Mouse (Mus musculus): ENCODE results near the gene Zfp334. TPM values are rescaled to one million over a fixed set of nuclear protein-coding genes. Genes with fewer than 3 reads are reported as not detected.

Gene Zfp334
- polyA plus RNA-seq, 1 experiment, result 0.35 TPM

DNA sequence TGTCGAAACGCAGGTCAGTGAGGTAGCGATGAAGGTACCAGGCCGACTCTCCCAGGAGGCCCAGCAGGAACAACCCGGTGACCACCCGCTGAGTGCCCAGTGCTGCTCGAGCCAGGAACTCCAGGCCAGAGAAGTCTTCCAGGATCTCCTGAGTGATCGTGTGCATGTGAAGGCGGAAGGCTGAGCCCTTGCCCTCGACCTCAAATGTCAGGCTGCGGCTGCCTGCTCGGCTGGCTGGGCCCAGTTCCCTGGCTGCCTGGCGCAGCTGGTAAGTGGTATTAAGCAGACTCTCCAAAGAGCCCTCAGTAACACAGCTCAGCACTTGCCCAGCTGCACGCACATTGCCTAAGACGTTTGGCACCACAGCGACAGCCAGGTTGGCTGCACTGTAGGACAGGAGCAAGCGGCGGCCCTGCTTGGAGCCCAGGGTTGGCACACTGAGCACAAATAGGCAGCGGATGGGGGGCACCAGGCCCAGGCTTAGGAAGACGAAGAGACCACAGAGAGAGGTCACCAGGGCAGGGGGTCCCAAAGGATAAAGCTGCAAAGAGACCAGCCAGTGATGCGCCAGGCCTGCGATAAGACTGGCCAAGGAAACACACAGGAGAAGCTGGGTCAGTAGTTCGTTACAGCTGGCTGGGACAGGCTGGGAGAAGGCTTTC lies 9.6 kb upstream of the Zfp334 start:
- H3K4me3 ChIP-seq (ENCODE audit: low read depth, low read length), result no peak overlapping the region
- no peaks in the 10 kb centered on the region for H3K36me3 ChIP-seq (ENCODE audit: control insufficient read depth, insufficient read depth, low read length)
- WGBS, result 81% methylated on average over 23 of the region's 23 CpGs
- no peaks in the 10 kb centered on the region for H3K27me3 ChIP-seq (ENCODE audit: control insufficient read depth, insufficient read depth, low read length)
- no peaks in the 10 kb centered on the region; the same call in 1 of the 2 replicates for H3K4me1 ChIP-seq (ENCODE audit: control insufficient read depth, insufficient read depth, insufficient read length, low read length)
- TF ChIP-seq CTCF (IDR thresholded peaks at IDR 0.05; ENCODE audit: extremely low read depth, insufficient read length, insufficient replicate concordance, low read depth, low read length), result no peak
- no peak for TF ChIP-seq POLR2A (IDR thresholded peaks at IDR 0.05; ENCODE audit: low read depth, low read length)
- no peak overlapping the region for H3K27ac ChIP-seq (ENCODE audit: insufficient read depth, low read depth, low read length)

DNA sequence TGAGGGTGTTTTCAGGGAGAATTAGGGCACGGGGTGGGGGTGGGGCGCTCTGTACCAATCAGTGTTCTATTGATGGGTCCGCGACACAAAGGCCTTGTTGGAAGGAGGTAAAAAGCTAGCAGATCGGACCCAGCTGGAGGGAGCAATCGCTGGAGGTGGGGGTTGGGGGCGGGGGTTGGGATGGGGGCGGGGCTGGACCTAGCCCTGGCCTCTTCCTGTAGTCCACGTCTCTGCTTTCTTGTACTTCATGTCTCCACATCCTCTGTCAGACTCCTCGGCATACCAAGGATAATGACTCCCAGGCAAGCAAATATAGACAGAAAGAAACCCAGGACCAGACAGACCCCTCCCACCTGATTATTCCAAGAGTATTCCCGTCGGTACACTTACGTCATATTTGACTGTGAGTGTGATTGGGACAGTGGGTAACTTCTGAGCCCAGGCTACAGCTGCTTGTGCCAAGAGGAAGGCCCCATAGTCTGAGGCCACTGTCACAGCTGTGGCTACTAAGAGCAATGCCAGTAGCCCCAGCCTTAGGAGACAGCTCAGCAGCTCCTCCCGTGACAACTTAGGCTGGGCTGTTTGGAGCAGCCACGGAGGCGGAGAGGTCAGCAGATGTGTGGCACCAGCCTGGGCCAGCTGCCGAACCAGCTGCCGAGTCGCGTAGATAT lies 8.9 kb upstream of the Zfp334 start:
- H3K27me3 ChIP-seq (ENCODE audit: control insufficient read depth, insufficient read depth, low read length), result no peaks in the 10 kb centered on the region
- 57% methylated on average over 20 of the region's 20 CpGs for WGBS
- no peak for TF ChIP-seq CTCF (IDR thresholded peaks at IDR 0.05; ENCODE audit: extremely low read depth, insufficient read length, insufficient replicate concordance, low read depth, low read length)
- no peak for TF ChIP-seq POLR2A (IDR thresholded peaks at IDR 0.05; ENCODE audit: low read depth, low read length)
- no peaks in the 10 kb centered on the region; the same call in 1 of the 2 replicates for H3K4me1 ChIP-seq (ENCODE audit: control insufficient read depth, insufficient read depth, insufficient read length, low read length)
- no peaks in the 10 kb centered on the region for H3K36me3 ChIP-seq (ENCODE audit: control insufficient read depth, insufficient read depth, low read length)
- no peak overlapping the region for H3K4me3 ChIP-seq (ENCODE audit: low read depth, low read length)
- no peak overlapping the region for H3K27ac ChIP-seq (ENCODE audit: insufficient read depth, low read depth, low read length)

DNA sequence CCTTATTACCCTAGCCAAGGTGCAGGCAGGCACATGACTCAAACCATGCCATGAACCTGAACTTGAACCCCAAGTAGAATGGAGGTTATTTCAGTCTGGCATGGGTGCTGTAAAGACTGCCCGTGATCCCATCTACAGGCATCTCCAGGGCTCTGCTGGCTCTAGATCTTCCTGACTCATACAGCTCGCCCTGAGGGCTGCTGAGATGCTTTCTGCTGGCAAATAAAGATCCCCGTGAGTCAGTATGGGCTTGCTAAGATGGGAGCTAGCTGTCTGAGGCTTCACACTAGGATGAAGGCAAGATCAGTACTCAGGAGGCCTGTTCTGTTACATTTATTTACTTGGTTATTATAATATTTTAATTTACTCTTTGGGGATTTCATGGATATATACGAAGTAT lies 4.1 kb upstream of the Zfp334 start:
- H3K36me3 ChIP-seq (ENCODE audit: control insufficient read depth, insufficient read depth, low read length), result no peaks in the 10 kb centered on the region
- WGBS, result 80% methylated on average over 4 of the region's 4 CpGs

DNA sequence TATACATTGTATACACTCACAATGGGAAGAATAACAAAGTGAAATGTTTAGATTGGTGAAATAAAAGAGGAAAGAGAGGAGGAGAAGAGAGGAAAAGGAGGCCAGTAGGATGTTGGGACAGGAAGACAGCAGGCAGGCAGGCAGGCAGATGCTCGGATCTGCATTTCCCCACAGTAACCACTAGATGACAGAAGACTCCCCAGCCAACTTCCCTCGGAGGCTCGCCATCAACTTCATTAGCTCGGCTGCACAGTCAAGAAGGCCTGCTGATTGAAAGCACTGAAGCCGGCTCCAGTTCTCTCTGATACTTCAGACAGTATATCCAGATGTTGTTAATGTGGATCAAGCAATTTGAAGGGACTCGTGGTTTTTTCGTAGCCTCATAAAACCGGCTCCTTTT lies 3.5 kb upstream of the Zfp334 start:
- Histone ChIP-seq H3K4me3 (ENCODE audit: low read depth, low read length) (no peak overlapping the region), H3K27ac (ENCODE audit: insufficient read depth, low read depth, low read length) (no peak overlapping the region), H3K36me3 (ENCODE audit: control insufficient read depth, insufficient read depth, low read length) (no peaks in the 10 kb centered on the region), H3K4me1 (ENCODE audit: control insufficient read depth, insufficient read depth, insufficient read length, low read length) (no peaks in the 10 kb centered on the region), H3K27me3 (ENCODE audit: control insufficient read depth, insufficient read depth, low read length) (no peaks in the 10 kb centered on the region)
- no peak for TF ChIP-seq POLR2A (IDR thresholded peaks at IDR 0.05; ENCODE audit: low read depth, low read length)
- peak; percentile 65 for TF ChIP-seq CTCF (IDR thresholded peaks at IDR 0.05; ENCODE audit: extremely low read depth, insufficient read length, insufficient replicate concordance, low read depth, low read length)
- 12% methylated on average over 8 of the region's 8 CpGs for WGBS

More for the DNA sequence above, 4.1 kb upstream of the Zfp334 start:
- TF ChIP-seq POLR2A (IDR thresholded peaks at IDR 0.05; ENCODE audit: low read depth, low read length) (no peak), CTCF (IDR thresholded peaks at IDR 0.05; ENCODE audit: extremely low read depth, insufficient read length, insufficient replicate concordance, low read depth, low read length) (no peak)
- no peaks in the 10 kb centered on the region for H3K4me1 ChIP-seq (ENCODE audit: control insufficient read depth, insufficient read depth, insufficient read length, low read length)
- H3K4me3 ChIP-seq (ENCODE audit: low read depth, low read length), result no peak overlapping the region
- no peaks in the 10 kb centered on the region for H3K27me3 ChIP-seq (ENCODE audit: control insufficient read depth, insufficient read depth, low read length)
- H3K27ac ChIP-seq (ENCODE audit: insufficient read depth, low read depth, low read length), result no peak overlapping the region

DNA sequence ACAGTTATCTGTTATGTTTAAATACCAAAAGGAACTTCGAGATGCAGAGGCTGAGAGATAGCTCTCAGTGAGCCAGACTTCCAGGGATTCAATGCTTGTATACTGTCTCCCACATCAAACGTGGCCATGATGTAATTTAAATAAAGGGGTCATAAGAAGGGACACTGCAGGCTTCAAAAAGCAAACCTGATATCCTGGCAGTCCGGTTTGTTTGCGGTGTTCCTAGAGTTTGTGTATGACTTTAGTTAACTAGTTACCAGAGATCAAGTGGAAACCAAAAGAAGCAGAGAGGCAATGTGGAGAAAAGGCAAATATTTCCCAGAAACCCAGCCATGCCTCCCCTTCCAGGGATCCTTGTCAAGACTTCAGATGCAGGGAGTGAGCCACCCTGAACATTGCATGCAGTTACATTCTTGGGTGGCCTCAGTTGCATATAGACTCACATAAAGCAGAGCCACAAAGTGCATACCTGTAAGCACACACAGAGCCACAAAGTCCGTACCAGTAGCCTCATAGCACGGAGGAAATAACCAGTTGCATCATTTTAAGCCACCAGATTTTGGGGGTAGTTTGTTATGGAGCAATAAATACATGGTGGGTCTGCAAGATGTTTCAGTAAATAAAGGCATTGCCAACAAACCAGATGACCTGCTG lies 1.4 kb upstream of the Zfp334 start:
- no peak for TF ChIP-seq POLR2A (IDR thresholded peaks at IDR 0.05; ENCODE audit: low read depth, low read length)
- no peak for TF ChIP-seq CTCF (IDR thresholded peaks at IDR 0.05; ENCODE audit: extremely low read depth, insufficient read length, insufficient replicate concordance, low read depth, low read length)
- Histone ChIP-seq H3K4me1 (ENCODE audit: control insufficient read depth, insufficient read depth, insufficient read length, low read length) (no peaks in the 10 kb centered on the region), H3K36me3 (ENCODE audit: control insufficient read depth, insufficient read depth, low read length) (no peaks in the 10 kb centered on the region), H3K4me3 (ENCODE audit: low read depth, low read length) (no peak overlapping the region), H3K27me3 (ENCODE audit: control insufficient read depth, insufficient read depth, low read length) (no peaks in the 10 kb centered on the region), H3K27ac (ENCODE audit: insufficient read depth, low read depth, low read length) (no peak overlapping the region)
- WGBS, result 48% methylated on average over 6 of the region's 6 CpGs

DNA sequence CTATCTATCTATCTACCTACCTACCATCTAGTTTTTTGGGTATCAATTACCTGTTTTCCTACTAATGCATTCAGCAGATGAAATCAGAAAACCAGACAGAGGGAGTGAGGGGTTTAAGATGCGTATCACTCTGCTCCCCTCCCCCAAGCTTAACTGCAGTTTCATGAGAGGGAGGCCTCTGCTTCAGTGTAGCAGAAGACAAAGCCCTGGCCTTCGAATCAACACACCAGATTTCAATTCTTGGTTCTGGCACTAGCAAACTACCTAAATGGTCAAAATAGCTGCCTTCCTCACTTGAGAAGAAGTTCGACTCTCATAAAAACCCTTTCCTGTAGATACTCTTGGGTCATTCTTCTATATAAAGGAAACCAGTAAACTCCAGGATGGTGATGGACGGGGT lies 689 bp downstream of the Zfp334 start:
- 0 out of 2 replicates have a peak, but pooled peaks cover under 1% of the 10 kb centered on the region for H3K36me3 ChIP-seq (ENCODE audit: control insufficient read depth, insufficient read depth, low read length)
- 57% methylated on average over 4 of the region's 4 CpGs for WGBS
- TF ChIP-seq CTCF (IDR thresholded peaks at IDR 0.05; ENCODE audit: extremely low read depth, insufficient read length, insufficient replicate concordance, low read depth, low read length) (no peak), POLR2A (IDR thresholded peaks at IDR 0.05; ENCODE audit: low read depth, low read length) (no peak)
- H3K27me3 ChIP-seq (ENCODE audit: control insufficient read depth, insufficient read depth, low read length), result no peaks in the 10 kb centered on the region
- no peak overlapping the region for H3K27ac ChIP-seq (ENCODE audit: insufficient read depth, low read depth, low read length)
- peak overlapping the region; percentile 80 for H3K4me3 ChIP-seq (ENCODE audit: low read depth, low read length)
- H3K4me1 ChIP-seq (ENCODE audit: control insufficient read depth, insufficient read depth, insufficient read length, low read length), result no peaks in the 10 kb centered on the region

DNA sequence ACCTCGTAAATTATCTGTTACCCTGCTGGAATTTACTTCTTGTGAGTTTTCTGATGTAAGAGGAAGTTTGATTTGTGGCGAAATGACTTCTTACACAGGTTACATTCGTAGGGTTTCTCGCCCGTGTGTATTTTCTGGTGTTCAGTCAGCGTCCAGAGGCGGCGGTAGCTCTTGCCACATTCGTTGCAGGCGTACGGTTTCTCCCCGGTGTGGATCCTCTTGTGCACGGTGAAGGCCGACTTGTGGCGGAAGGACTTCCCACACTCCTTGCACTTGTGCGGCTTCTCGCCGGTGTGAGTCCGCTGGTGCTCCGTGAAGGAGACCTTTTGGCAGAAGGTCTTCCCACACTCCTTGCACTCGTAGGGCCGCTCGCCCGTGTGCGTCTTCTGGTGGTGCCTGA lies 8.0 kb downstream of the Zfp334 start:
- peaks cover 14% of the 10 kb centered on the region for H3K36me3 ChIP-seq (ENCODE audit: control insufficient read depth, insufficient read depth, low read length)
- no peaks in the 10 kb centered on the region for H3K4me1 ChIP-seq (ENCODE audit: control insufficient read depth, insufficient read depth, insufficient read length, low read length)
- H3K27me3 ChIP-seq (ENCODE audit: control insufficient read depth, insufficient read depth, low read length), result no peaks in the 10 kb centered on the region
- no peak overlapping the region for H3K4me3 ChIP-seq (ENCODE audit: low read depth, low read length)
- no peak overlapping the region for H3K27ac ChIP-seq (ENCODE audit: insufficient read depth, low read depth, low read length)
- no peak for TF ChIP-seq CTCF (IDR thresholded peaks at IDR 0.05; ENCODE audit: extremely low read depth, insufficient read length, insufficient replicate concordance, low read depth, low read length)
- TF ChIP-seq POLR2A (IDR thresholded peaks at IDR 0.05; ENCODE audit: low read depth, low read length), result no peak
- WGBS, result 97% methylated on average over 25 of the region's 25 CpGs

All from small intestine, adult 2 months (tissue).